Mouse (Mus musculus) erythroblast, embryonic 14.5 days (primary cell): ENCODE measurements around the gene Usp32.

Experiments used
- GATA1 ChIP-seq: IDR thresholded peaks from 2 replicates; pipeline ENCODE4 v1.6.1; 2012; ENCODE audit warnings: low read length, inconsistent platforms, mixed read lengths
- TAL1 ChIP-seq: IDR thresholded peaks from 3 replicates; pipeline ENCODE4 v1.6.1; 2012; ENCODE audit warnings: low read length, inconsistent platforms, mixed read lengths

DNA sequence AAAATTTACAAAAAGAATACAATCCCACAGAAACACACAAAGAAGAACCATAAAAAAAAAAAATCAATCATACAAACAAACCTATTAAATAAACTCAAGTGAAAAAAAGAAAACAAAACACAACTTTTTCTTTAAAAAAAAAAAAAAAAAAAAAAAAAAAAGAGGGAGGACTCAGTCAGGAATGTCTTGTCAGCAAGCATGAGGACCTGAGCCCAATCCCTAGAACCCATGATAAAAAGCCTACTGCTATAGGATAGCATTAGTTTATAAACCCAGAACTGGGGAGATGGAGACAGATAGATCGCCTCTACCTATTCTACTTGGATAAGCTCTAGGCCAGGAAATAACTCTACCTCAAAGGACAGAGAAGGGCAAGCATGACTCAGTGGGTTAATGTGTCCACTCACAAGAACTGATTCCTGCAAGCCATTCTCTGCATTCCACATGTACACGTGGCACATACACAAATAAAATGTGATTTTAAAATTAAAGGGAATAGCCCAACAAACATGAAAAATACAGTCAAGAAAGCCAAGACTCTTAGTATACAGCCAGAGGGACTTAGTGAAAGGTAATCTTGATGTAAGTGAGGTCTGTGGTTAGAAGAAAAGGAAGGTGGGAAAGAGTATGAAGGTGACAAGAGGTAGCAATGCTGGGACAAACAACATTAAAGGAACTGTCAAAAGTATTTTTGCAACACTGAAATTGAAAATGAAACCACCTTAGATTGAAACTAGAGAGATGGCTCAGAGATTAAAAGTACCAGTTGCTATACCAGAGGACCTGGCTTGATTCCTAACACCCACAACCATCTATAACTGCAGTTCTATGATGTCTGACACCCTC lies 13.5 kb downstream of the Usp32 start:
- TF ChIP-seq GATA1 (no peak), TAL1 (no peak)
